Mouse (Mus musculus) adrenal gland (tissue): Measurements from ENCODE around the gene Mitd1.

Source experiments
- intact Hi-C: fragments of 180-260 bp; cut with DNase I; formaldehyde crosslinking; loops from one replicate; pipeline ENCODE4 v1.15.1; 2025
- long read RNA-seq, 2 experiments: library from polyadenylated mRNA; unstranded; transcript quantifications; one replicate each; pipeline ENCODE4 v2.0.0; 2020; ENCODE audit warnings: borderline replicate concordance in 1 of 2; ENCODE audit not compliant: insufficient replicate concordance in 1 of 2

The Mitd1 gene
- long read RNA-seq, experiment 1, transcript Mitd1-201 (7 exons, 1,231 nt): major isoform, 5 of 12 reads
- long read RNA-seq, experiment 1, partial matches to known transcripts: 5 of 12 reads
- long read RNA-seq, experiment 1, other reads (novel, unspliced or antisense): 1 of 12 reads
- long read RNA-seq, experiment 2, partial matches to known transcripts: 4 of 7 reads
- long read RNA-seq, experiment 2, other reads (novel, unspliced or antisense): 0 of 7 reads

- intact Hi-C loops: loop anchor here (5.0 to 10.0 kb wide), 2 partner anchors 102 to 235 kb away; partner anchors contain the start of gene Rev1
Observed at GRCm38 (mm10) chr1:37890025-37890652, at the start of gene Mitd1, which contains the start of gene Mrpl30. Gene Mitd1, minus strand, starts transcription at chr1:37890411. Gene Mrpl30, plus strand, starts transcription at chr1:37890477.

GRCm38 (mm10) chr1:37931806-37932205 is 41.6 kb upstream of the Mitd1 start:
- intact Hi-C loops: loop anchor here (2.0 kb wide), 1 partner anchor 53 kb away; no protein-coding TSS in a partner anchor

GRCm38 (mm10) chr1:37925971-37926370 is 35.8 kb upstream of the Mitd1 start:
- intact Hi-C loops: no loop called here

GRCm38 (mm10) chr1:37922536-37922935 is 32.3 kb upstream of the Mitd1 start:
- intact Hi-C loops: no loop called here

GRCm38 (mm10) chr1:37918096-37918495 is 27.9 kb upstream of the Mitd1 start:
- intact Hi-C loops: no loop called here

GRCm38 (mm10) chr1:37917666-37918065 is 27.5 kb upstream of the Mitd1 start:
- intact Hi-C loops: no loop called here

- intact Hi-C loops: no loop called here
Observed at GRCm38 (mm10) chr1:37916393-37916792, 26.2 kb upstream of the Mitd1 start, which contains the start of gene Lyg2. Gene Lyg2, minus strand, starts transcription at chr1:37916493.

- intact Hi-C loops: no loop called here
Observed at GRCm38 (mm10) chr1:37912751-37913150, 22.5 kb upstream of the Mitd1 start.

- intact Hi-C loops: no loop called here
Observed at GRCm38 (mm10) chr1:37903178-37903577, 13.0 kb upstream of the Mitd1 start.

- intact Hi-C loops: no loop called here
Observed at GRCm38 (mm10) chr1:37900288-37900687, 10.1 kb upstream of the Mitd1 start.

- intact Hi-C loops: loop anchor here (10.0 kb wide), 1 partner anchor 225 kb away; the partner anchor contains the start of gene Rev1
Observed at GRCm38 (mm10) chr1:37899816-37900215, 9.6 kb upstream of the Mitd1 start.

GRCm38 (mm10) chr1:37894606-37895005 is 4.4 kb upstream of the Mitd1 start:
- intact Hi-C loops: loop anchor here (5.0 to 10.0 kb wide), 2 partner anchors 98 to 230 kb away; partner anchors contain the start of gene Rev1

- intact Hi-C loops: loop anchor here (5.0 to 10.0 kb wide), 2 partner anchors 101 to 233 kb away; partner anchors contain the start of gene Rev1
Observed at GRCm38 (mm10) chr1:37891400-37891799, 1.2 kb upstream of the Mitd1 start.

- intact Hi-C loops: no loop called here
Observed at GRCm38 (mm10) chr1:37889206-37889605, 1.0 kb downstream of the Mitd1 start.

- intact Hi-C loops: no loop called here
Observed at GRCm38 (mm10) chr1:37884451-37884850, 5.8 kb downstream of the Mitd1 start.

GRCm38 (mm10) chr1:37883411-37883810 is 6.8 kb downstream of the Mitd1 start:
- intact Hi-C loops: no loop called here

GRCm38 (mm10) chr1:37877736-37878460 is 12.3 kb downstream of the Mitd1 start:
- intact Hi-C loops: no loop called here

GRCm38 (mm10) chr1:37873157-37873556 is 17.1 kb downstream of the Mitd1 start:
- intact Hi-C loops: no loop called here

GRCm38 (mm10) chr1:37872131-37873067 is 17.8 kb downstream of the Mitd1 start:
- intact Hi-C loops: no loop called here

- intact Hi-C loops: no loop called here
Observed at GRCm38 (mm10) chr1:37871704-37872103, 18.5 kb downstream of the Mitd1 start, which contains the start of gene Lipt1. Gene Lipt1, plus strand, starts transcription at chr1:37871738.

- intact Hi-C loops: no loop called here
Observed at GRCm38 (mm10) chr1:37869362-37869761, 20.8 kb downstream of the Mitd1 start.
